Mouse (Mus musculus) forebrain, embryonic 16.5 days (tissue): ENCODE measurements at regions not wholly inside any gene's neighbourhood (a gene's known extent, or its start where the extent isn't known, plus 50 kb on each side); places are given as distances from the start of the nearest gene placed in this dataset.

Experiments
- ATAC-seq: fragments of 200-750 bp; cut with Nextera tagmentation; 2 replicates; pipeline ENCODE4 v1.8.0; 2017; ENCODE audit warnings: mild to moderate bottlenecking, moderate library complexity
- H3K27ac ChIP-seq: fragments of 300-500 bp; sonication (generic); 2 replicates; pipeline ENCODE4 v1.5.1; 2014; ENCODE audit warnings: low read length, control low read depth
- H3K27me3 ChIP-seq: fragments of 300-500 bp; sonication (generic); replicated peaks from 2 replicates; pipeline ENCODE4 v1.6.1; 2014; ENCODE audit warnings: low read length; ENCODE audit not compliant: control insufficient read depth, insufficient read depth
- H3K36me3 ChIP-seq: fragments of 300-500 bp; sonication (generic); 2 replicates; pipeline ENCODE4 v1.6.1; 2014; ENCODE audit not compliant: control insufficient read depth, insufficient read depth
- H3K4me1 ChIP-seq: fragments of 300-500 bp; sonication (generic); replicated peaks from 2 replicates; pipeline ENCODE4 v1.6.1; 2014; ENCODE audit warnings: low read length; ENCODE audit not compliant: control insufficient read depth, insufficient read depth
- H3K4me2 ChIP-seq: fragments of 300-500 bp; sonication (generic); 2 replicates; pipeline ENCODE4 v1.6.1; 2014; ENCODE audit warnings: mild to moderate bottlenecking, low read length, control low read depth
- H3K4me3 ChIP-seq: fragments of 300-500 bp; sonication (generic); replicated peaks from 2 replicates; pipeline ENCODE4 v1.5.1; 2014; ENCODE audit warnings: mild to moderate bottlenecking, low read length, control low read depth
- H3K9ac ChIP-seq: fragments of 300-500 bp; sonication (generic); replicated peaks from 2 replicates; pipeline ENCODE4 v1.6.1; 2014; ENCODE audit warnings: low read depth, low read length, control low read depth
- H3K9me3 ChIP-seq: fragments of 300-500 bp; sonication (generic); 2 replicates; pipeline ENCODE4 v1.6.1; 2016; ENCODE audit warnings: low read length; ENCODE audit not compliant: control insufficient read depth
- WGBS: fragments of 180-500 bp; shearing (Covaris S2); extraction: QIAGEN DNeasy Blood & Tissue Kit; methylation state at CpG from one replicate; pipeline ENCODE4 v1.1.7; 2014; 5-methylcytosine and 5-hydroxymethylcytosine counted together

- Histone ChIP-seq H3K9me3 (0 out of 2 replicates have a peak, but pooled peaks cover 3% of the 10 kb centered on the region), H3K4me2 (no peak overlapping the region), H3K4me3 (no peak overlapping the region), H3K27ac (no peak overlapping the region), H3K27me3 (no peaks in the 10 kb centered on the region), H3K4me1 (no peaks in the 10 kb centered on the region), H3K36me3 (no peaks in the 10 kb centered on the region), H3K9ac (no peak overlapping the region)
- WGBS: 95% methylated on average over 5 of the region's 5 CpGs
- ATAC-seq: no peak
Measured at GRCm38 (mm10) chr5:73815752-73816151, 164.6 kb downstream of the Spata18 start.

GRCm38 (mm10) chr5:73817180-73817579 lies 166.0 kb downstream of the Spata18 start:
- no peaks in the 10 kb centered on the region for H3K27me3 ChIP-seq
- no peak overlapping the region for H3K4me2 ChIP-seq
- H3K9me3 ChIP-seq: 0 out of 2 replicates have a peak, but pooled peaks cover 3% of the 10 kb centered on the region
- H3K4me3 ChIP-seq: no peak overlapping the region
- H3K27ac ChIP-seq: no peak overlapping the region
- no peaks in the 10 kb centered on the region for H3K4me1 ChIP-seq
- no peak for ATAC-seq
- no peaks in the 10 kb centered on the region for H3K36me3 ChIP-seq
- WGBS: 89% methylated on average over 1 of the region's 1 CpGs
- H3K9ac ChIP-seq: no peak overlapping the region

GRCm38 (mm10) chr5:73821956-73822545 lies 170.9 kb downstream of the Spata18 start:
- H3K36me3 ChIP-seq: no peaks in the 10 kb centered on the region
- ATAC-seq: no peak
- 86% methylated on average over 19 of the region's 19 CpGs for WGBS
- no peak overlapping the region for H3K9ac ChIP-seq
- no peaks in the 10 kb centered on the region for H3K9me3 ChIP-seq
- H3K4me2 ChIP-seq: no peak overlapping the region
- no peaks in the 10 kb centered on the region for H3K4me1 ChIP-seq
- no peak overlapping the region for H3K27ac ChIP-seq
- H3K27me3 ChIP-seq: no peaks in the 10 kb centered on the region
- no peak overlapping the region for H3K4me3 ChIP-seq

- WGBS: 82% methylated on average over 5 of the region's 5 CpGs
- no peak for ATAC-seq
- Histone ChIP-seq H3K36me3 (no peaks in the 10 kb centered on the region), H3K4me3 (no peak overlapping the region), H3K4me1 (no peaks in the 10 kb centered on the region), H3K27me3 (no peaks in the 10 kb centered on the region), H3K9ac (no peak overlapping the region), H3K4me2 (no peak overlapping the region), H3K27ac (no peak overlapping the region), H3K9me3 (no peaks in the 10 kb centered on the region)
Measured at GRCm38 (mm10) chr5:73823421-73823820, 172.2 kb downstream of the Spata18 start.

GRCm38 (mm10) chr5:73826941-73827340 lies 175.8 kb downstream of the Spata18 start:
- no peak for ATAC-seq
- Histone ChIP-seq H3K9ac (no peak overlapping the region), H3K27me3 (no peaks in the 10 kb centered on the region), H3K36me3 (no peaks in the 10 kb centered on the region), H3K4me1 (no peaks in the 10 kb centered on the region), H3K4me3 (no peak overlapping the region), H3K27ac (no peak overlapping the region), H3K4me2 (no peak overlapping the region), H3K9me3 (no peaks in the 10 kb centered on the region)
- WGBS: 91% methylated on average over 4 of the region's 4 CpGs

GRCm38 (mm10) chr5:73833721-73834120 lies 182.5 kb downstream of the Spata18 start:
- Histone ChIP-seq H3K4me2 (no peak overlapping the region), H3K36me3 (no peaks in the 10 kb centered on the region), H3K27ac (no peak overlapping the region), H3K9me3 (no peaks in the 10 kb centered on the region), H3K9ac (no peak overlapping the region), H3K4me1 (no peaks in the 10 kb centered on the region), H3K27me3 (no peaks in the 10 kb centered on the region), H3K4me3 (no peak overlapping the region)
- 86% methylated on average over 1 of the region's 1 CpGs for WGBS
- no peak for ATAC-seq

GRCm38 (mm10) chr5:73843776-73844175 lies 192.6 kb downstream of the Spata18 start:
- H3K9ac ChIP-seq: no peak overlapping the region
- no peak overlapping the region for H3K27ac ChIP-seq
- H3K36me3 ChIP-seq: no peaks in the 10 kb centered on the region
- 89% methylated on average over 3 of the region's 3 CpGs for WGBS
- no peak for ATAC-seq
- no peaks in the 10 kb centered on the region for H3K27me3 ChIP-seq
- H3K4me2 ChIP-seq: no peak overlapping the region
- no peaks in the 10 kb centered on the region for H3K9me3 ChIP-seq
- H3K4me1 ChIP-seq: peaks cover 6% of the 10 kb centered on the region; the same call in 1 of the 2 replicates
- H3K4me3 ChIP-seq: no peak overlapping the region

GRCm38 (mm10) chr5:73846096-73846782 lies 195.1 kb downstream of the Spata18 start:
- no peak for ATAC-seq
- Histone ChIP-seq H3K27me3 (no peaks in the 10 kb centered on the region), H3K4me1 (peaks cover 6% of the 10 kb centered on the region; the same call in 1 of the 2 replicates), H3K4me2 (no peak overlapping the region), H3K27ac (no peak overlapping the region), H3K9me3 (no peaks in the 10 kb centered on the region), H3K36me3 (no peaks in the 10 kb centered on the region), H3K4me3 (no peak overlapping the region), H3K9ac (no peak overlapping the region)
- 61% methylated on average over 12 of the region's 12 CpGs for WGBS

- no peaks in the 10 kb centered on the region for H3K36me3 ChIP-seq
- H3K4me1 ChIP-seq: peaks cover 6% of the 10 kb centered on the region; the same call in 1 of the 2 replicates
- H3K9ac ChIP-seq: no peak overlapping the region
- no peak overlapping the region for H3K4me3 ChIP-seq
- H3K4me2 ChIP-seq: no peak overlapping the region
- 40% methylated on average over 6 of the region's 6 CpGs for WGBS
- no peak overlapping the region for H3K27ac ChIP-seq
- H3K9me3 ChIP-seq: no peaks in the 10 kb centered on the region
- ATAC-seq: no peak
- no peaks in the 10 kb centered on the region for H3K27me3 ChIP-seq
Measured at GRCm38 (mm10) chr5:73846783-73847151, 195.6 kb downstream of the Spata18 start.
